In the genomic region with DNA sequence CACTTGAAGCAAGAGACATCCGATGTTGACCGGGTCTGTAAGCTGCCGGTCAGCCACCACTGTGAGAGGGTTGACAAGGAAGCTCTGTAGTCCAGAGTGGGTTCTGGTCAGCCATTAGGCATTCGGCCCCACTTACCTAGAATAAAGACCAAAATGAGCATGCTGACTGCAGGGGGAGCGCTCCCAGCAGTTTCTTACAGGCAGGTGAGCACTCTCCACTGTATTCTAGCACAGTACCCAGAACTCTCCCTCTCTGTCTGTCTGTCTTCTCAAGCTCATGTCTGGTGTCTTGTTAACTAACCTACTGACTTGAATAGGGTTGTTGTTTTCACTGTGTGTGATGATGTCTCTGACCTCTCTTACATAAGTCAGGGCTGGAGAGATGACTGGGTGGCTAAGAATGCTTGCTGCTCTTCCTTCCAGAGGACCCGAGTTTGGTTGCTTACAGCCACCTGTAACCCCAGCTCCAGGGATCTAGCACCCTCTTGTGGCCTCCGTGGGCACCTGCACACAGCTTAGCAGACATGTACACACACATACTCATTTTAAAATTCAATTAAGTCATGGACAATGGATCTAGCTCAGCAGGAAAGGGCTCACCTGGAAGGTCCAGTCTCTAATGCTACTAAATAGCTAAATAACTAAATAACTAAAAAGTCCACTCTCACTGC, we compare ENCODE assay signal across 9 mouse cellular contexts. TPM values are rescaled to one million over a fixed set of nuclear protein-coding genes. Genes with fewer than 3 reads are reported as not detected.
A peak's percentile ranks its signal among the peaks of the same experiment; 100 is the strongest.
DNase-seq lines count a peak whose midpoint lies in the region; ATAC-seq and TF ChIP-seq lines count a peak whose summit lies in the region.
"Had no signal": no experiment of that assay in that cellular context is flagged by ENCODE, and none has a peak within 500 bp of the region (broad histone marks: within the 10 kb centered on the region; RNA-seq: fewer than 3 reads in every experiment).

No protein-coding gene starts in this region.

- TF ChIP-seq CTCF in forebrain, postnatal 0 days (IDR thresholded peaks at IDR 0.05; ENCODE audit: low read depth): peak; percentile 56

- peak; percentile 41 for DNase-seq in forebrain, postnatal 0 days
- peak; percentile 15 for DNase-seq in lung, postnatal 10 days
- DNase-seq in lung, postnatal 14 days: no peak
- peak; percentile 58 for DNase-seq in c-Kit-positive CD71-positive TER-119-positive erythroid progenitor cells, embryonic 14.5 days (ENCODE audit: low spot score)
- peak; percentile 37 for DNase-seq in thymus, postnatal 0 days (ENCODE audit: low spot score)
- DNase-seq in cerebellum, postnatal 14 days: no peak
- DNase-seq: right cerebral cortex, postnatal 14 days had no signal

- H3K9me3 ChIP-seq in forebrain, postnatal 0 days (ENCODE audit: low read length): no peaks in the 10 kb centered on the region
- H3K9me3 ChIP-seq in forebrain, embryonic 16.5 days (ENCODE audit: control insufficient read depth, low read length): no peaks in the 10 kb centered on the region
- H3K9me3 ChIP-seq in kidney, embryonic 14.5 days (ENCODE audit: control insufficient read depth, low read length): no peaks in the 10 kb centered on the region

- peaks cover 48% of the 10 kb centered on the region for H3K36me3 ChIP-seq in forebrain, postnatal 0 days (ENCODE audit: insufficient read depth)
- H3K36me3 ChIP-seq in forebrain, embryonic 16.5 days (ENCODE audit: control insufficient read depth, insufficient read depth): peaks cover 15% of the 10 kb centered on the region
- peaks cover 12% of the 10 kb centered on the region; the same call in 1 of the 2 replicates for H3K36me3 ChIP-seq in kidney, embryonic 14.5 days (ENCODE audit: control insufficient read depth, insufficient read depth, low read length)

- H3K4me2 ChIP-seq in forebrain, postnatal 0 days (ENCODE audit: low read depth): no peak overlapping the region
- no peak overlapping the region for H3K4me2 ChIP-seq in forebrain, embryonic 16.5 days (ENCODE audit: low read length)
- H3K4me2 ChIP-seq in kidney, embryonic 14.5 days (replicated peaks; ENCODE audit: low read depth, low read length): no peak overlapping the region

- no peaks in the 10 kb centered on the region for H3K4me1 ChIP-seq in forebrain, postnatal 0 days (ENCODE audit: insufficient read depth)
- H3K4me1 ChIP-seq in forebrain, embryonic 16.5 days (replicated peaks; ENCODE audit: control insufficient read depth, insufficient read depth, low read length): no peaks in the 10 kb centered on the region
- no peaks in the 10 kb centered on the region for H3K4me1 ChIP-seq in kidney, embryonic 14.5 days (ENCODE audit: control insufficient read depth, insufficient read depth, low read length)

- H3K9ac ChIP-seq in forebrain, postnatal 0 days: no peak overlapping the region
- no peak overlapping the region for H3K9ac ChIP-seq in forebrain, embryonic 16.5 days (replicated peaks; ENCODE audit: low read depth, low read length)
- H3K9ac ChIP-seq in kidney, embryonic 14.5 days (ENCODE audit: low read depth, low read length): no peak overlapping the region

- no peak overlapping the region for H3K4me3 ChIP-seq in forebrain, postnatal 0 days (ENCODE audit: low read depth, low read length)
- H3K4me3 ChIP-seq in forebrain, embryonic 16.5 days (replicated peaks; ENCODE audit: low read length): no peak overlapping the region
- no peak overlapping the region for H3K4me3 ChIP-seq in kidney, embryonic 14.5 days (ENCODE audit: low read length)

- H3K27me3 ChIP-seq in forebrain, postnatal 0 days (ENCODE audit: insufficient read depth, low read length): no peaks in the 10 kb centered on the region
- no peaks in the 10 kb centered on the region for H3K27me3 ChIP-seq in forebrain, embryonic 16.5 days (replicated peaks; ENCODE audit: control insufficient read depth, insufficient read depth, low read length)
- no peaks in the 10 kb centered on the region for H3K27me3 ChIP-seq in kidney, embryonic 14.5 days (ENCODE audit: control insufficient read depth, insufficient read depth, low read length)

- H3K27ac ChIP-seq in forebrain, postnatal 0 days (ENCODE audit: low read depth, low read length): no peak overlapping the region
- H3K27ac ChIP-seq in forebrain, embryonic 16.5 days (ENCODE audit: low read length): no peak overlapping the region
- no peak overlapping the region for H3K27ac ChIP-seq in kidney, embryonic 14.5 days (ENCODE audit: low read depth, low read length)

- whole genome bisulfite sequencing in forebrain, postnatal 0 days: 87% methylated on average over 7 of the region's 7 CpGs
- WGBS in forebrain, embryonic 16.5 days: 91% methylated on average over 7 of the region's 7 CpGs
- WGBS in kidney, embryonic 14.5 days: 93% methylated on average over 7 of the region's 7 CpGs

- ATAC-seq in forebrain, postnatal 0 days: no peak
- no peak for ATAC-seq in forebrain, embryonic 16.5 days
- ATAC-seq in kidney, embryonic 14.5 days (ENCODE audit: low FRiP score, low TSS enrichment): no peak

RNA-seq across cellular contexts. Expression of a gene that starts 24.2 kb away (rescaled TPM):
- 307 and 394 TPM in 2 replicates for total RNA-seq in forebrain, postnatal 0 days (2014; rRNA removed)
- 82.2 and 103 TPM in 2 replicates for polyA plus RNA-seq in forebrain, postnatal 0 days (2015; fragmentation: Nextera tagmentation; extraction: Ambion mirVana)
- 172 and 179 TPM in 2 replicates for polyA plus RNA-seq in forebrain, embryonic 16.5 days (2015; fragmentation: Nextera tagmentation; extraction: Ambion mirVana)
- 14.2 and 15.8 TPM in 2 replicates for polyA plus RNA-seq in thymus, postnatal 0 days (2015; fragmentation: Nextera tagmentation; extraction: Ambion mirVana)
- polyA plus RNA-seq in kidney, embryonic 14.5 days (2014; fragmentation: Nextera tagmentation; extraction: Ambion mirVana): 16.2 and 38.2 TPM in 2 replicates

Comparison
In these comparisons a context has a peak if more than half of its experiments do, and no peak if none do; other contexts are left out.
1. DNase-seq: peak in forebrain, postnatal 0 days (single experiment), lung, postnatal 10 days (single experiment), c-Kit-positive CD71-positive TER-119-positive erythroid progenitor cells, embryonic 14.5 days (single experiment) and thymus, postnatal 0 days (single experiment); none in lung, postnatal 14 days (single experiment) and cerebellum, postnatal 14 days (0 of 2).